In the genomic region with DNA sequence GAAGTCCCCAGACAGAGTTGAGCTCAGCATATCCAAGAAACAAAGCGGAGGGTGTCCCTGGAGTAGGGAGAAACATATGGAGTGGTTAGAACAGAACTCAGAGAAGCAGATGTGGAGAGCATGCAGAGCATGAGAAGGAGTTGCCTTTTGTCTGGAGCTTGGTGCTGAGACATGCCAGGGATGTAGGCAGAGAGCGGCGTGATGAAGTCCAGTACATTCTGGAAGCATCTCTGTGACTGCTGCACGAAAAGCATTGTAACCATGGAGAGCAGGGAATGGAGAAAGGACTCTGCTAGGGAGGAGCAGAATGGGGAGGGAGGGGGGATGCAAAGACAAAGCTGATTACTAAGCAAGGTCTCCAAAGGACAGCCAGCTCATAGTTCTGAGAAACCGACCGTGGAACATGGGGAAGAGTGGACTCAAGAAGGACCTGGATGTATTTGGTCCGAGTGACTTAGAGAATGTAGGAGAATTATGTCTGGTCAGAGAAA, we compare ENCODE assay signal across 9 mouse cellular contexts.
DNase-seq lines count a peak whose midpoint lies in the region; ATAC-seq and TF ChIP-seq lines count a peak whose summit lies in the region.
"Had no signal": no experiment of that assay in that cellular context is flagged by ENCODE, and none has a peak within 500 bp of the region (broad histone marks: within the 10 kb centered on the region; RNA-seq: fewer than 3 reads in every experiment).

No protein-coding gene starts in this region.

- TF ChIP-seq CTCF in cerebellum, adult 2 months (IDR thresholded peaks at IDR 0.05; ENCODE audit: borderline replicate concordance, insufficient read depth, low read depth, low read length), result no peak

- H3K9ac ChIP-seq in neural tube, embryonic 11.5 days (ENCODE audit: low read length), result no peak overlapping the region; the same call in 1 of the 2 replicates
- no peak overlapping the region for H3K9ac ChIP-seq in hindbrain, embryonic 15.5 days
- H3K9ac ChIP-seq in limb, embryonic 13.5 days, result no peak overlapping the region
- no peak overlapping the region for H3K9ac ChIP-seq in stomach, embryonic 15.5 days
- H3K9ac ChIP-seq: heart, embryonic 12.5 days had no signal

- no peak overlapping the region for H3K4me2 ChIP-seq in neural tube, embryonic 11.5 days (ENCODE audit: low read depth)
- H3K4me2 ChIP-seq in hindbrain, embryonic 15.5 days, result peak overlapping the region; percentile 24; the same call in 1 of the 2 replicates
- H3K4me2 ChIP-seq in limb, embryonic 13.5 days (replicated peaks), result no peak overlapping the region
- no peak overlapping the region for H3K4me2 ChIP-seq in stomach, embryonic 15.5 days
- H3K4me2 ChIP-seq: heart, embryonic 12.5 days had no signal

- H3K36me3 ChIP-seq in neural tube, embryonic 11.5 days (ENCODE audit: control insufficient read depth, insufficient read depth, low read length), result no peaks in the 10 kb centered on the region
- no peaks in the 10 kb centered on the region for H3K36me3 ChIP-seq in hindbrain, embryonic 15.5 days
- H3K36me3 ChIP-seq in limb, embryonic 13.5 days, result no peaks in the 10 kb centered on the region
- no peaks in the 10 kb centered on the region for H3K36me3 ChIP-seq in stomach, embryonic 15.5 days
- H3K36me3 ChIP-seq: heart, embryonic 12.5 days had no signal

- no peaks in the 10 kb centered on the region for H3K27me3 ChIP-seq in neural tube, embryonic 11.5 days (ENCODE audit: control insufficient read depth, insufficient read depth, low read length)
- H3K27me3 ChIP-seq in hindbrain, embryonic 15.5 days, result no peaks in the 10 kb centered on the region
- H3K27me3 ChIP-seq in limb, embryonic 13.5 days, result no peaks in the 10 kb centered on the region
- H3K27me3 ChIP-seq in stomach, embryonic 15.5 days (replicated peaks), result no peaks in the 10 kb centered on the region
- H3K27me3 ChIP-seq in cerebellum, adult 2 months (ENCODE audit: control insufficient read depth, insufficient read depth, low read length), result no peaks in the 10 kb centered on the region
- H3K27me3 ChIP-seq: heart, embryonic 12.5 days had no signal

- peak; percentile 14 for DNase-seq in neural tube, embryonic 11.5 days (ENCODE audit: low spot score)
- no peak for DNase-seq in neural tube, embryonic 10.5 days (ENCODE audit: extremely low spot score, low spot score)
- DNase-seq in cerebellum, adult 2 months, result no peak
- no peak for DNase-seq in heart, postnatal 25 days (ENCODE audit: low spot score)
- DNase-seq in cerebellum, postnatal 14 days, result no peak

- no peak for ATAC-seq in neural tube, embryonic 11.5 days (ENCODE audit: insufficient read depth, low FRiP score, low TSS enrichment)
- peak; percentile 74 for ATAC-seq in hindbrain, embryonic 15.5 days (ENCODE audit: low FRiP score, low read depth)
- ATAC-seq in limb, embryonic 13.5 days (ENCODE audit: low FRiP score, low read depth), result peak; percentile 54; the same call in 1 of the 2 replicates
- ATAC-seq in stomach, embryonic 15.5 days (ENCODE audit: insufficient read depth, low FRiP score, low read depth), result no peak

- H3K4me3 ChIP-seq in neural tube, embryonic 11.5 days (ENCODE audit: low read depth, low read length), result no peak overlapping the region
- no peak overlapping the region for H3K4me3 ChIP-seq in hindbrain, embryonic 15.5 days
- no peak overlapping the region for H3K4me3 ChIP-seq in limb, embryonic 13.5 days
- H3K4me3 ChIP-seq in stomach, embryonic 15.5 days (replicated peaks), result no peak overlapping the region
- no peak overlapping the region for H3K4me3 ChIP-seq in cerebellum, adult 2 months (replicated peaks; ENCODE audit: insufficient read depth, low read depth, low read length)
- H3K4me3 ChIP-seq: heart, embryonic 12.5 days had no signal

- no peaks in the 10 kb centered on the region for H3K9me3 ChIP-seq in neural tube, embryonic 11.5 days (ENCODE audit: control insufficient read depth, low read length)
- H3K9me3 ChIP-seq in hindbrain, embryonic 15.5 days, result no peaks in the 10 kb centered on the region
- no peaks in the 10 kb centered on the region for H3K9me3 ChIP-seq in limb, embryonic 13.5 days
- H3K9me3 ChIP-seq in stomach, embryonic 15.5 days, result no peaks in the 10 kb centered on the region
- H3K9me3 ChIP-seq: heart, embryonic 12.5 days had no signal

- TF ChIP-seq POLR2A in cerebellum, adult 2 months (IDR thresholded peaks at IDR 0.05; ENCODE audit: borderline replicate concordance, insufficient read depth, low read length), result no peak

- H3K27ac ChIP-seq in neural tube, embryonic 11.5 days (ENCODE audit: low read depth, low read length), result no peak overlapping the region
- H3K27ac ChIP-seq in hindbrain, embryonic 15.5 days (replicated peaks), result peak overlapping the region; percentile 62
- H3K27ac ChIP-seq in limb, embryonic 13.5 days, result peak overlapping the region; percentile 82
- peak overlapping the region; percentile 67 for H3K27ac ChIP-seq in stomach, embryonic 15.5 days
- no peak overlapping the region for H3K27ac ChIP-seq in cerebellum, adult 2 months (ENCODE audit: insufficient read depth, low read length)

- intact Hi-C loops in heart, postnatal 25 days (cut with DNase I), result no loop called here

- no peaks in the 10 kb centered on the region for H3K4me1 ChIP-seq in neural tube, embryonic 11.5 days (ENCODE audit: control insufficient read depth, insufficient read depth, low read length)
- peaks cover 19% of the 10 kb centered on the region for H3K4me1 ChIP-seq in hindbrain, embryonic 15.5 days (replicated peaks)
- peaks cover 20% of the 10 kb centered on the region for H3K4me1 ChIP-seq in limb, embryonic 13.5 days
- H3K4me1 ChIP-seq in stomach, embryonic 15.5 days, result peaks cover 2% of the 10 kb centered on the region; the same call in 1 of the 2 replicates
- peaks cover 9% of the 10 kb centered on the region for H3K4me1 ChIP-seq in cerebellum, adult 2 months (ENCODE audit: control insufficient read depth, insufficient read depth, low read length)
- H3K4me1 ChIP-seq: heart, embryonic 12.5 days had no signal

- 50% methylated on average over 7 of the region's 7 CpGs for WGBS in neural tube, embryonic 11.5 days
- 19% methylated on average over 7 of the region's 7 CpGs for WGBS in hindbrain, embryonic 15.5 days
- 66% methylated on average over 7 of the region's 7 CpGs for WGBS in limb, embryonic 13.5 days
- WGBS in stomach, embryonic 15.5 days, result 55% methylated on average over 7 of the region's 7 CpGs
- WGBS in cerebellum, adult 2 months, result 73% methylated on average over 7 of the region's 7 CpGs

Comparison
In these comparisons a context has a peak if more than half of its experiments do, and no peak if none do; other contexts are left out.
1. ATAC-seq: peak in hindbrain, embryonic 15.5 days (single experiment) and limb, embryonic 13.5 days (single experiment); none in neural tube, embryonic 11.5 days (single experiment) and stomach, embryonic 15.5 days (single experiment).
2. H3K27ac ChIP-seq: peak in hindbrain, embryonic 15.5 days (single experiment), limb, embryonic 13.5 days (single experiment) and stomach, embryonic 15.5 days (single experiment); none in neural tube, embryonic 11.5 days (single experiment) and cerebellum, adult 2 months (single experiment).